Mouse (Mus musculus): Measurements from ENCODE around the gene Myo3b.

- no peak for TF ChIP-seq TAL1 (IDR thresholded peaks at IDR 0.05; ENCODE audit: low read length)
- no peak for TF ChIP-seq GATA1 (IDR thresholded peaks at IDR 0.05; ENCODE audit: low read length)
These were observed 80.3 kb downstream of the Myo3b start for GRCm38 (mm10) chr2:70119265-70119663.

All from erythroblast, embryonic 14.5 days (primary cell).